Mouse (Mus musculus) limb, embryonic 11.5 days (tissue): ENCODE measurements at regions not wholly inside any gene's neighbourhood (a gene's known extent, or its start where the extent isn't known, plus 50 kb on each side); places are given as distances from the start of the nearest gene placed in this dataset.
A peak's percentile ranks its signal among the peaks of the same experiment; 100 is the strongest.

ENCODE experiments used
- ATAC-seq: fragments of 200-750 bp; cut with Nextera tagmentation; 2 replicates; pipeline ENCODE4 v1.8.0; 2017; ENCODE audit warnings: low read depth; ENCODE audit not compliant: insufficient number of reproducible peaks, low FRiP score, low TSS enrichment
- DNase-seq: peaks from one replicate; pipeline ENCODE4 v3.0.0-alpha.2; 2015; ENCODE audit warnings: low spot score
- H3K27ac ChIP-seq: fragments of 300-500 bp; sonication (generic); replicated peaks from 2 replicates; pipeline ENCODE4 v1.5.1; 2014; ENCODE audit warnings: low read depth, mild to moderate bottlenecking, low read length
- H3K27me3 ChIP-seq: fragments of 300-500 bp; sonication (generic); 2 replicates; pipeline ENCODE4 v1.6.1; 2014; ENCODE audit warnings: mild to moderate bottlenecking, low read length, mixed read lengths; ENCODE audit not compliant: control insufficient read depth, insufficient read depth
- H3K36me3 ChIP-seq: fragments of 300-500 bp; sonication (generic); 2 replicates; pipeline ENCODE4 v1.6.1; 2014; ENCODE audit warnings: mild to moderate bottlenecking, low read length, moderate library complexity, mixed read lengths; ENCODE audit not compliant: control insufficient read depth, insufficient read depth
- H3K4me1 ChIP-seq: fragments of 300-500 bp; sonication (generic); 2 replicates; pipeline ENCODE4 v1.6.1; 2014; ENCODE audit warnings: low read length, mixed read lengths; ENCODE audit not compliant: control insufficient read depth, insufficient read depth
- H3K4me2 ChIP-seq: fragments of 300-500 bp; sonication (generic); 2 replicates; pipeline ENCODE4 v1.6.1; 2014; ENCODE audit warnings: low read depth, mild to moderate bottlenecking, moderate library complexity; ENCODE audit not compliant: severe bottlenecking
- H3K4me3 ChIP-seq: fragments of 300-500 bp; sonication (generic); 2 replicates; pipeline ENCODE4 v1.5.1; 2014; ENCODE audit warnings: low read depth, low read length
- H3K9ac ChIP-seq: fragments of 300-500 bp; sonication (generic); 2 replicates; pipeline ENCODE4 v1.6.1; 2014; ENCODE audit warnings: mild to moderate bottlenecking, low read length
- H3K9me3 ChIP-seq: fragments of 300-500 bp; sonication (generic); 2 replicates; pipeline ENCODE4 v1.6.1; 2016; ENCODE audit warnings: low read length; ENCODE audit not compliant: control insufficient read depth
- WGBS: fragments of 180-500 bp; shearing (Covaris S2); extraction: QIAGEN DNeasy Blood & Tissue Kit; methylation state at CpG from one replicate; pipeline ENCODE4 v1.1.7; 2014; 5-methylcytosine and 5-hydroxymethylcytosine counted together

DNA sequence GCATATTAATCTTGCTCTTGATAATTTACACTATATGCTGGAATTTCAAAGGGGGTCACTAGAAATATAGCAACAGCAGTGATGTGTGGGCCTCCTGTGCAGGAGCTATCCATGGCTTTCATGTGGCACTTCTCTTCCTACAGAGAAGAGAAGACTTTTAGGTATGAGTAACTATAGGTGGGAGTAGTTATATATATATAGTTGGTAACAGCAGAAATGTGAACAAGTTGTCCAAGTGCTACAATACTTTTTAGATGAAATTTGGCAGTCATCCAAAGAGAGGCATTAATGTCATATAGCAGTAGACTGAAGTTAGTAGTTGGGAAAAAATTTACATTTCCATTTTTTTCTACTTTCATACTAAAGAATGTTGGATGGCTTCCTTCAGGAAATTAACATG, 593.4 kb upstream of the Slc39a10 start:
- Histone ChIP-seq H3K27me3 (no peaks in the 10 kb centered on the region), H3K27ac (no peak overlapping the region), H3K9me3 (no peaks in the 10 kb centered on the region), H3K4me3 (no peak overlapping the region), H3K4me1 (no peaks in the 10 kb centered on the region), H3K36me3 (no peaks in the 10 kb centered on the region), H3K9ac (no peak overlapping the region), H3K4me2 (no peak overlapping the region)
- DNase-seq (no peak), ATAC-seq (no peak)

DNA sequence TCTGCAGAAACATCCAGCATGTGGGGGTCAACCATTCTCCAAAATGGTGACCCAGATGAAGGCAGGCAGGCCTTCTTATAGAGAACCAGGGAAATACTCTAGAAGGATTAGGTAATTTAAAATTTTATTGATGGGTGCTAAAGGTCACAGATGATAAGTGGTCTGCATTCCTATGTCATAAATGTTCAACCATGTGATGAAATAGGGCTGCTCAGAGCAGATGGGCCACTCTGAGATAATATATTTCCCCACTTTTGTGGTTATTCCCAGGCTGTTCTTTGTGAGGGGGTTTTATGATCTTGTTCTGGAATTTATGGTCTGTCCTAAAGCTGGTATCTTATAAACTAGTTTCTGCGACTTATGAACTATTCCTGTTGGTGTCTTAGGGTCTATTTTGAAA, 586.4 kb upstream of the Slc39a10 start:
- 77% methylated on average over 1 of the region's 1 CpGs for WGBS
- ATAC-seq (no peak), DNase-seq (no peak)
- no peak overlapping the region for H3K27ac ChIP-seq
- no peak overlapping the region for H3K4me3 ChIP-seq
- H3K9me3 ChIP-seq, result no peaks in the 10 kb centered on the region
- H3K4me2 ChIP-seq, result no peak overlapping the region
- no peaks in the 10 kb centered on the region for H3K27me3 ChIP-seq
- no peaks in the 10 kb centered on the region for H3K36me3 ChIP-seq
- no peaks in the 10 kb centered on the region for H3K4me1 ChIP-seq
- H3K9ac ChIP-seq, result no peak overlapping the region

DNA sequence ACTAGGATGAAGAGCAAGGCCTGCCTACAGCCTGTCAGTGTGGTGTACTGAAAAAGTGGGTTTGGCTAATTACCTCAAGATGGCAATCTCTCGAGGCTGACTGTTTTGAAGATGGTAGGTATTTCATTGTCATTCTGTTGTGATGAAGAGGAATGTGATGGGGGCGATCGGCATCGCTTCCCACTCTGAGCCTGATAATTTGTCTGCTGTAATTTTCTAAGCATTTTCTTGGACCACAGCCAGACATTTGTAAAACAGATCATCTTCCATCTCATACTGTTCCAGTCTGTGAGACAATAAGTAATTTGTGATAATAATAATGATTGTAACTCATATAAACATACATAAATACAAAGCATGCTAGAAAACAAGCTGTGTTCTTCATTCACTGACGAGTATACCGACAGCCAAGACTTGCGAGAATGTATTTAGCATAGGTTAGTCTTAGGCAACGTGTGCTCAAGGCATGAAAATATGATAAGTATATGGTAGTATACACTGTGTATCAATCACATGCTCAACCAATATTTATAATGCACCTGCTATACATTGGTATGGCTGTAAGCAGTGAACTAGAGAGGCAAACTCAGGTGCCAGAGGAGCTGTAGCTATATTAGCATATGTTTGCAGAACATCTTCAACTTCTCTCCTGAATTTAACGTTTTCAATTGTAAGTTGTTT, 574.1 kb upstream of the Slc39a10 start:
- 85% methylated on average over 9 of the region's 9 CpGs for WGBS
- H3K27ac ChIP-seq, result no peak overlapping the region
- no peaks in the 10 kb centered on the region for H3K4me1 ChIP-seq
- no peak overlapping the region for H3K4me2 ChIP-seq
- H3K4me3 ChIP-seq, result no peak overlapping the region
- H3K9ac ChIP-seq, result no peak overlapping the region
- no peaks in the 10 kb centered on the region for H3K36me3 ChIP-seq
- no peaks in the 10 kb centered on the region for H3K27me3 ChIP-seq
- ATAC-seq (no peak), DNase-seq (no peak)
- H3K9me3 ChIP-seq, result no peaks in the 10 kb centered on the region

DNA sequence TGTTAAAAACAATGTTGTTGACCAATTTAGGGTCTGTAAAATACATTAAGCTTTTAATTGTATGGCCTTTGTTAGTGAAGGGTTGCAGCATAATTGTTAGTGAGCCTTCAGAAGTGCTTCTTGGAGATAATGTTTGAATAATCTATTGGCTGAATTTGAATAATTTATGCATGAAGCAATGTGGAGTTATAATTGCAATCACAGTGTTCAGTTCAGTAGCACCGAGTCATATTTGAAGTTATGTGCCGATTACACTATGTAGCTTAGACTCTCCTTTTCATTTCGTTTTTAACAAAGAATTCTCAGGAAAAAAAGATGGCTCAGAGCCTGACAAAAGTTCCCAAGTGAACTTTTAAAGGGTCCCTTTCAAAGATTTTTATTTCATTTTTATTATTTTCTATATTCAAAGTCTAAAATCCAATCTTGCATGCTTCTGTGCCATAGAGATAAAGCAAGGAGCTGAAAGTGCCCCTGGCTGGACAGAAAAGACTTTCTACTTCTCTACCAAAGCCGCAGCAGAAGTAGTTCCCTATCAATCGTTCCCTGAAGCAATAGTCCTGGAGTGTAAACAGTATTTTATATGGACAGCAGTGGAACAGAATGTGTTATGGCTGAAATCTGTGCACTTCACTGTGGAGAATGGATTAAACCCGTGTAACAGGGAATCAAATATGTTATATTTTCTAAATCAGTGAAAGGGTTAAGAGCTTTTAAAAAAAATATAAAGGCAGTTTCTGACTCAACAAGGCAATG, 556.3 kb upstream of the Slc39a10 start:
- Histone ChIP-seq H3K4me2 (no peak overlapping the region), H3K27me3 (no peaks in the 10 kb centered on the region), H3K27ac (no peak overlapping the region), H3K9ac (no peak overlapping the region), H3K9me3 (no peaks in the 10 kb centered on the region), H3K4me1 (no peaks in the 10 kb centered on the region), H3K36me3 (no peaks in the 10 kb centered on the region), H3K4me3 (no peak overlapping the region)
- WGBS, result 85% methylated on average over 6 of the region's 6 CpGs
- ATAC-seq, result no peak
- no peak for DNase-seq

DNA sequence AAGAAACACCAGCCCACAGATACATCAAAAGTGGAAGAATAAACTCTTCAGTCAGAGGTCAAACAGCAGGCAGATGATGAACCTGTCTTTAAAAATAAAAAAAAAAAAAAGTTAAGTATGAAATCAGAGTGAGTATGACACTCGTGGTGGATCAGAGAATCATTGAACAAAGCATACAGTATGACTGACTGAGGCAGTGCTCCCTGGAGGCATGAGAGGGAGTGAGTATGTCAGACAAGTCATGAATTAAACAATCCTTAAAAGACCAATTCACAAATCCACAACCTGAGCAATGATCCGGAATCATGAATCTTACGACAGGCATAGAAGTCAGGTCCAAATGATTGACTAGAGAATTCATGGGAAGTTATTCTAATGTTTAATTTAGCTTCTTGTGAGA, 555.4 kb upstream of the Slc39a10 start:
- Histone ChIP-seq H3K27me3 (no peaks in the 10 kb centered on the region), H3K27ac (no peak overlapping the region), H3K36me3 (no peaks in the 10 kb centered on the region), H3K4me1 (no peaks in the 10 kb centered on the region), H3K4me2 (no peak overlapping the region), H3K9me3 (no peaks in the 10 kb centered on the region), H3K4me3 (no peak overlapping the region), H3K9ac (no peak overlapping the region)
- DNase-seq (no peak), ATAC-seq (no peak)
- 89% methylated on average over 3 of the region's 3 CpGs for WGBS

DNA sequence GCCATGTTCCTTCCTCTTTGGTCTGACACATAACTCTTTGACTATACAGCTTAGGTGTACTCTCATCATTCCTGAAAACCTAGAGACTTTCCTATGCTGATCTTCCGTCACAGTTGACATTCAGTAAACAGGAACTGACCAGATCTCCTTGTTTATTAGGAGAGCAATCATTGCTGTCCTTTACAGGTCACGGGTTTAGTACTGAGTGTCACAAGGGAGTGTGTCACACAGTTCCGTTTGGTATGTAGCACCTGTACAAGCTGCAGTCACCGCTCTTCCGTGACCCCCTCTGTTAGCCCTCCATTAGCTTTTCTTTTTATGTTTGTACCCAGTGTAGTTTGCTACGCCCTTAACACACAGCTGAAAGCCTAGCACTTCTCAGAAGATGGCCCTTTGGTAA, 553.4 kb upstream of the Slc39a10 start:
- Histone ChIP-seq H3K4me1 (no peaks in the 10 kb centered on the region), H3K4me3 (no peak overlapping the region), H3K36me3 (no peaks in the 10 kb centered on the region), H3K27ac (no peak overlapping the region), H3K9ac (no peak overlapping the region), H3K27me3 (no peaks in the 10 kb centered on the region), H3K9me3 (no peaks in the 10 kb centered on the region), H3K4me2 (no peak overlapping the region)
- no peak for ATAC-seq
- 40% methylated on average over 6 of the region's 6 CpGs for WGBS
- no peak for DNase-seq

DNA sequence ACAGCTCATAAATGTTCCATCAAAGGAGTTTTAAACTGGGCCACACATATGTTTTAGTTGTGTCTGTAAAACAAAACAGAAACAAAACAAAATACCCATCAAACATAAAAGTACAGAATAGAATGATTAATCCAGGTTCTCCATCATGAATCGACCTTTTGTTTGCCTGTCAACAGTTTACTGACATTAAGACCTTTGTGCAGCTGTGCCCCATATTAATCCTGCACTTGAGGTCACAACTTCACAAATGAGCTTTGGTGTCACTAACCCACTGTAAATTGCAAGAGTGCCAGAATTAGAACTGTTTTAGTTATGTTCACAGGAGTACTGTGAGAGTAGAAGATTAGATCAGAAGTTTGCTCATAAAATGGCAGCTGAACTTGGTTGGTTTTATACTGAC, 540.2 kb upstream of the Slc39a10 start:
- Histone ChIP-seq H3K4me3 (no peak overlapping the region), H3K36me3 (no peaks in the 10 kb centered on the region), H3K27ac (no peak overlapping the region), H3K9ac (no peak overlapping the region), H3K9me3 (no peaks in the 10 kb centered on the region), H3K4me2 (no peak overlapping the region), H3K27me3 (no peaks in the 10 kb centered on the region), H3K4me1 (no peaks in the 10 kb centered on the region)
- WGBS, result 32% methylated on average over 1 of the region's 1 CpGs
- DNase-seq, result peak; percentile 47
- ATAC-seq, result peak; percentile 54; the same call in 1 of the 2 replicates

DNA sequence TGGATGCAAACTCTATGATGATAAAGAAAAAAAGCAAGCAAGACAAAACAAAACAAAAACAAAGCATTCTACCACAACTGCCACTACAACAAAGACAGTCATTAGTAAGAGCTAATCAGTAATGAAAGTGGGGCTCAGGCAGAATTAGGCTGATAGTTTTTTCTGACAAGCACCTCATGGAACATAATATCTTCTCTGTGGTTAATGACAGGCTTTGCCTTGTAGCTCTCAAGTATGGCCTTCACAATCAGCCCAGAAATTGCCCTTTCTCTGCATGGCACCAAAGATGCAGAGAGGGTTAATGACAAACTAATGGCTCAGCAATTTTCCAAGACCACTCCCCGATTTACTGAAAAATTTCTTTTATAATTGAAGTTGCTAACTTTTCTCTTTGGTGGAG, 512.5 kb upstream of the Slc39a10 start:
- no peaks in the 10 kb centered on the region for H3K4me1 ChIP-seq
- H3K4me3 ChIP-seq, result no peak overlapping the region
- H3K27me3 ChIP-seq, result no peaks in the 10 kb centered on the region
- DNase-seq (no peak), ATAC-seq (no peak)
- H3K36me3 ChIP-seq, result no peaks in the 10 kb centered on the region
- WGBS, result 68% methylated on average over 1 of the region's 1 CpGs
- H3K4me2 ChIP-seq, result no peak overlapping the region
- H3K9me3 ChIP-seq, result no peaks in the 10 kb centered on the region
- no peak overlapping the region for H3K27ac ChIP-seq
- H3K9ac ChIP-seq, result no peak overlapping the region

DNA sequence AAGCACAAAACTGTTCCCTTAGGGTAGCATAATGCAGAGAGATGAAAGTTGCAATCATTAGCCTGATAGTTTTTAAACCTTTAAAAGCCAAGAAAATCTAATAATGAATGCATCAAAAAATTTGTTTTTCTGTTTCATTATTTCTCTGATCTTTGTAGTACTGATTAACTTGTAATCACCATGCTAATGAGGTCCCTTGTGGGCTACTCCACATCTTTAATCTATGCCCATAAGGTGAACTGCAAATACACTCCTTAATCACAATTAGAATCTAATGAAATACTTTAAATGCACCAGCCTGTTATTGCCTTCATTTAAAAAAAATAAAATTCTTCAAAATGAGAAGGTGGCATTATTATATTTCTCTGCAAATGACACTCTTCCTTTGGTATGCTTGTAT, 493.9 kb upstream of the Slc39a10 start:
- no peak for ATAC-seq
- Histone ChIP-seq H3K4me2 (no peak overlapping the region), H3K9me3 (no peaks in the 10 kb centered on the region), H3K27me3 (no peaks in the 10 kb centered on the region), H3K9ac (no peak overlapping the region), H3K4me1 (no peaks in the 10 kb centered on the region), H3K36me3 (no peaks in the 10 kb centered on the region), H3K27ac (no peak overlapping the region), H3K4me3 (no peak overlapping the region)
- no peak for DNase-seq
